Mouse (Mus musculus): Measurements from ENCODE around the gene Ssb. TPM values are rescaled to one million over a fixed set of nuclear protein-coding genes. Genes with fewer than 3 reads are reported as not detected.

Ssb gene
- polyA plus RNA-seq, 1 experiment from 2014 or later = 396 TPM

DNA sequence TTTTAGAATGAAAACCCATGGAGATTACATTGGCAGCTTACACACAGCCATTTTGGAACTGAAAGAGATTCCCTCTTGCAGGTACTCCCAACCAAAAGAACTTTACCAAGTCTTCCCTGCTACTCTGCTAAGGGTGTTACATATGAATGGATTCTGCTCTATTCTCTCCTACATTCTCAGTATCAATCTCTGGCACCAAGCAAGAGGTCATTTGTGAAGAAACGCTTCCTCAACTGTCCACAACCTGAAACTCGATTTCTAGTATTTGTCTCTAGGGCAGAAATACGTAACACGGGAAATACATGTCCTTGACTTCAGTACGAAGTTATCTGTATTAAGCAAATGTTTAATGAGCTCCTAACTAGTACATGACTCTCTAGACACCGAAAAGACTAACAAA, 23.2 kb downstream of the Ssb start:
- Histone ChIP-seq H3K9ac (peak overlapping the region; percentile 87; the same call in 1 of the 2 replicates), H3K27ac (no peak overlapping the region), H3K4me3 (peak overlapping the region; percentile 65), H3K36me3 (peaks cover 7% of the 10 kb centered on the region; the same call in 1 of the 2 replicates), H3K9me3 (no peaks in the 10 kb centered on the region), H3K27me3 (no peaks in the 10 kb centered on the region), H3K4me1 (peaks cover 6% of the 10 kb centered on the region; the same call in 1 of the 2 replicates), H3K4me2 (peak overlapping the region; percentile 62)
- 54% methylated on average over 6 of the region's 6 CpGs for WGBS
- ATAC-seq (ENCODE audit: insufficient number of reproducible peaks, insufficient read depth, low FRiP score, low TSS enrichment, low read depth) = no peak

- Histone ChIP-seq H3K4me3 (peak overlapping the region; percentile 65), H3K4me1 (peaks cover 6% of the 10 kb centered on the region; the same call in 1 of the 2 replicates), H3K4me2 (peak overlapping the region; percentile 62), H3K36me3 (0 out of 2 replicates have a peak, but pooled peaks cover 4% of the 10 kb centered on the region), H3K27me3 (no peaks in the 10 kb centered on the region), H3K9ac (peak overlapping the region; percentile 87), H3K27ac (peak overlapping the region; percentile 87), H3K9me3 (no peaks in the 10 kb centered on the region)
- WGBS = 6% methylated on average over 12 of the region's 12 CpGs
- ATAC-seq (ENCODE audit: insufficient number of reproducible peaks, insufficient read depth, low FRiP score, low TSS enrichment, low read depth) = no peak
Observed at GRCm38 (mm10) chr2:69885050-69885449, 23.7 kb downstream of the Ssb start.

DNA sequence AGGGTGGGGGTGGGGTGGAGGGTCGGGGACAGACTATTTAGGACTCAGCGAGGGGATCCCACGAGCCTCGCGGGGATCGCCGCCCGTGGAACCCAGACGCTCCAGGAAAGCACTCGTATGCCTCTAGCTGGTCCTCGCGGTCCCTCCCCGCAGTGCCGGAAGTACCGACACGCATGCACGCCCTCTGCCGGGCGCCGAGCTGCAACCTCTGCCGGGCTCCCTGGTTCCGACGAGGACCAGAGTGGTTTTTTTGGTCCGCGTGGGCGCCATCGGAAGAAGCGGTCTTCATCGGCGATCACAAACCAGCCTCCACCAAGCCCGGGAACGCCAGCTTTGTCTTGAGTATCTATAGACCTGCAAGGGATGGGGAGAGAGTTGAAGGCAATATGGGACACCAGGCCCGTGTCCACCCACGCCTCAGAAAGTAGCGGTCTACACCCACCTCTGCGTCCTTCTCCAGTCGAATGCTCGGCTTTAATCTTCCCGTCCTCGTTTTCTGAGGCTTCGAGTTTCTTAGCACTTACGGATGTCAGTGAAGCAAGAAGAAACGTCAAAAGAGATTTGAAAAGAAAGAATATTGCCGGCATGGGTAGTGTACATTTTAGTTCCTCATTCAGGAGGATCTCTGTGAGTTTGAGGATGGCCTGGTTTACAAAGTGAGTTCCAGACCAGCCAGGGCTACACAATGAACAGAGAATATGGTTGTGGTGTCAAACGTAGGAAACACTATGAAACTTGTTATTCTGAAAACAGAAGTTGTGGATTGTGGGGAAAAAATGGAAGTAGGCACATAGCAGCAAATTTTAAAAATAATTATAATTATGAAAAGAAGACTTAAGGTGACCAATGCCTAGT, 24.3 kb downstream of the Ssb start, which contains the start of gene Mettl5:
Gene Mettl5 (minus strand): TSS at position 165 of the 855 bp plus-strand sequence.
- peak within 1 kb of the TSS; percentile 62 for H3K4me2 ChIP-seq
- H3K9me3 ChIP-seq = no peaks in the 10 kb centered on the region
- H3K4me3 ChIP-seq = peak within 1 kb of the TSS; percentile 65
- peak within 1 kb of the TSS; percentile 87 for H3K27ac ChIP-seq
- peak within 1 kb of the TSS; percentile 87 for H3K9ac ChIP-seq
- H3K36me3 ChIP-seq = 0 out of 2 replicates have a peak, but pooled peaks cover 4% of the 10 kb centered on the region
- ATAC-seq (ENCODE audit: insufficient number of reproducible peaks, insufficient read depth, low FRiP score, low TSS enrichment, low read depth) = peak; percentile 95
- peaks cover 6% of the 10 kb centered on the region; the same call in 1 of the 2 replicates for H3K4me1 ChIP-seq
- no peaks in the 10 kb centered on the region for H3K27me3 ChIP-seq
- 2% methylated on average over 45 of the region's 45 CpGs for WGBS

DNA sequence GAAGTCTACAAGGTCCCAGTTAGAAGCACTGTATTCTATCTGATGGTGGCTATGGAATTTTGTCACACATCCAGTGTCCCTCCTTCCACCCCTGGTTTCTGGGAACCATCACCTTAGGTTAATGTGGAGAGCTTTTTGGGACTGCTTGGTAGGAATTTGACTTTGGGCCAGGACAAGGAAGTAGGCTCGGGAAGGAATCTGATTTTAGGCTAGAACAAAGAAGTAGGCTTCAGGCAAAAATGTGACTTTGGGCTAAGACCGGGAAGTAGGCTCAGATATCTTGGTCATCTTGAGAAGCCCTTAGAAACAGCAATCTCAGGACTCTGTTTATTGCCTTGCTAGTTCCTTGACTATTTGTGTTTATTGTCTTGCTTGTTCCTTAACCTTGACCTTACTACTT, 27.6 kb downstream of the Ssb start:
- Histone ChIP-seq H3K4me2 (no peak overlapping the region), H3K36me3 (no peaks in the 10 kb centered on the region), H3K4me1 (peaks cover 6% of the 10 kb centered on the region; the same call in 1 of the 2 replicates), H3K4me3 (no peak overlapping the region), H3K27ac (no peak overlapping the region), H3K9ac (no peak overlapping the region), H3K27me3 (no peaks in the 10 kb centered on the region), H3K9me3 (no peaks in the 10 kb centered on the region)
- ATAC-seq (ENCODE audit: insufficient number of reproducible peaks, insufficient read depth, low FRiP score, low TSS enrichment, low read depth) = no peak
- WGBS = 71% methylated on average over 2 of the region's 2 CpGs

GRCm38 (mm10) chr2:69890843-69891242, 29.5 kb downstream of the Ssb start:
- Histone ChIP-seq H3K4me3 (no peak overlapping the region), H3K4me2 (no peak overlapping the region), H3K36me3 (no peaks in the 10 kb centered on the region), H3K9ac (no peak overlapping the region), H3K27ac (no peak overlapping the region), H3K27me3 (no peaks in the 10 kb centered on the region), H3K4me1 (no peaks in the 10 kb centered on the region), H3K9me3 (no peaks in the 10 kb centered on the region)
- 61% methylated on average over 7 of the region's 7 CpGs for WGBS
- ATAC-seq (ENCODE audit: insufficient number of reproducible peaks, insufficient read depth, low FRiP score, low TSS enrichment, low read depth) = no peak

- WGBS = 83% methylated on average over 1 of the region's 1 CpGs
- no peaks in the 10 kb centered on the region for H3K9me3 ChIP-seq
- H3K4me2 ChIP-seq = no peak overlapping the region
- no peaks in the 10 kb centered on the region for H3K36me3 ChIP-seq
- no peak overlapping the region for H3K9ac ChIP-seq
- no peak overlapping the region for H3K4me3 ChIP-seq
- H3K27me3 ChIP-seq = no peaks in the 10 kb centered on the region
- no peak for ATAC-seq (ENCODE audit: insufficient number of reproducible peaks, insufficient read depth, low FRiP score, low TSS enrichment, low read depth)
- H3K27ac ChIP-seq = no peak overlapping the region
- H3K4me1 ChIP-seq = peaks cover 1% of the 10 kb centered on the region; the same call in 1 of the 2 replicates
Observed at GRCm38 (mm10) chr2:69893145-69893544, 31.8 kb downstream of the Ssb start.

DNA sequence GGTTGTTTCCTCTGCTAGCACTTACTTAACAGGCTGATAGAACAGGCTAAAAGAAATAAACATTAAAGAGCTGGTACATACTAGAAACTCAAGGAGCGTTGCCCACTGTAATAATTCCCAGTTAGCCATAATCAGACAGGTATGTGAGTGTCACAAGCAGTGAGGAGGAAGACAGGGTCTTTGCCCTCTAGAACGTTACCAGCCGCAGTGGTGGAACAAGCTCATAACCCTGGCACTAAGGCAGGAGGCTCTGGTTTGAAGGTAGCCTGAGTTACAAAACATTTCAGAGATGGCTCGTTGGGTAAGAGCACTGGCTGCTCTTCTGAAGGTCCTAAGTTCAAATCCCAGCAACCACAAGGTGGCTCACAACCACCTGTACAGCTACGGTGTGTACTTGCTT, 32.5 kb downstream of the Ssb start:
- Histone ChIP-seq H3K4me3 (no peak overlapping the region), H3K36me3 (no peaks in the 10 kb centered on the region), H3K27me3 (no peaks in the 10 kb centered on the region), H3K9me3 (no peaks in the 10 kb centered on the region), H3K4me2 (no peak overlapping the region), H3K4me1 (peaks cover 9% of the 10 kb centered on the region), H3K27ac (no peak overlapping the region), H3K9ac (no peak overlapping the region)
- ATAC-seq (ENCODE audit: insufficient number of reproducible peaks, insufficient read depth, low FRiP score, low TSS enrichment, low read depth) = no peak
- WGBS = 79% methylated on average over 5 of the region's 5 CpGs

DNA sequence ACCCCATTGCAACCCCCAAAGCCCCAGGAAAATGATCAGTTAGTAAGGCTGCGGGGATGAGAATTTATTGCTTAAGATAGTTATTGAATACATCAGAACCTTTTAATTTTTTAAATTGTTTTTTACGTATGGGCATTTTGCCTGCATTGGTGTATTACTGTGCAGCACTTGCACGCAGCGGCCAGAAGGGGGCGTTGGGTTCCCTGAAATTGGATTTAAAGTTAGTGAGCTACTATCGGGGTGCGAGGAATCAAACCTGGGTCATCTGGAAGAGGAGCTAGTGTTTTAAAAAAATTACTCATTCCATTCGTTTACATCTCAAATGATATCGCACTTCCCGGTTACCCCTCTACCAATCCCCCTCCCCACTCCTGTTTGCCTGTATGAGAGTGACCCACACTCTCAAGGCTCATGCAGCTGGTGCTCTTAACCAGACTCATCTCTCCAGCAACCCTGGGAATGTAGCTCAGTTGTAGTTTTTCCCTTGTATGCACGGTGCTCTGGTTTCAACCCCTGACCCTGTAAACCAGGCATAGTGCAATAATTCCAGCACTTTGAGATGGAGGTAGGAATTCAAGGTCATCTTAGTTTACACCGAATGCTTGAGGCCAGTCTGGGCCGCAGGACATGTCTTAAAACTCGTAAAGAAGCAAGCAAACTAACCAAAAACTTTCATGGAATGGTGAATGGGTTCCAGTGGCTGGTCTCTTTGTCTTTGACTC, 34.3 kb downstream of the Ssb start:
- Histone ChIP-seq H3K9ac (no peak overlapping the region), H3K27me3 (no peaks in the 10 kb centered on the region), H3K4me3 (no peak overlapping the region), H3K27ac (no peak overlapping the region), H3K4me1 (peaks cover 17% of the 10 kb centered on the region), H3K9me3 (no peaks in the 10 kb centered on the region), H3K4me2 (no peak overlapping the region), H3K36me3 (no peaks in the 10 kb centered on the region)
- ATAC-seq (ENCODE audit: insufficient number of reproducible peaks, insufficient read depth, low FRiP score, low TSS enrichment, low read depth) = no peak
- 62% methylated on average over 14 of the region's 14 CpGs for WGBS

DNA sequence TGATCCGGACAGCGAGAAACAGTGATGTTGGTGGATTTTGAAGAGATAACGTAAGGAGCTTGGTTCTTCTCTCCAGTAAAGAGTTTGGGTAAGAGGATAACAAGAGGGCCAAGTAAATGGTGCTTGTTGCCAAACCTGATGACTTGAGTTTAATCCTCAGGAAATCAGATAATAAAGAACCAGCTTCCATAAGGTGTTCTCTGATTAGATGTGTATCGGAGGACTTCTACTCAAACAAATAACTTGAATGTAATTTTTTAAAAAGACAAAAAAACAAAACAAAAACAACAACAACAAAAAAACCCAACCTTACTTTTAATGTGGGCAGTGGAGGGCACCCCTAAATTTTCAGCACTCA, 34.8 kb downstream of the Ssb start:
- H3K27me3 ChIP-seq = no peaks in the 10 kb centered on the region
- peaks cover 17% of the 10 kb centered on the region for H3K4me1 ChIP-seq
- H3K4me3 ChIP-seq = no peak overlapping the region
- no peaks in the 10 kb centered on the region for H3K9me3 ChIP-seq
- ATAC-seq (ENCODE audit: insufficient number of reproducible peaks, insufficient read depth, low FRiP score, low TSS enrichment, low read depth) = no peak
- H3K9ac ChIP-seq = no peak overlapping the region
- H3K27ac ChIP-seq = no peak overlapping the region
- no peak overlapping the region for H3K4me2 ChIP-seq
- WGBS = 93% methylated on average over 4 of the region's 4 CpGs
- peaks cover 4% of the 10 kb centered on the region; the same call in 1 of the 2 replicates for H3K36me3 ChIP-seq

DNA sequence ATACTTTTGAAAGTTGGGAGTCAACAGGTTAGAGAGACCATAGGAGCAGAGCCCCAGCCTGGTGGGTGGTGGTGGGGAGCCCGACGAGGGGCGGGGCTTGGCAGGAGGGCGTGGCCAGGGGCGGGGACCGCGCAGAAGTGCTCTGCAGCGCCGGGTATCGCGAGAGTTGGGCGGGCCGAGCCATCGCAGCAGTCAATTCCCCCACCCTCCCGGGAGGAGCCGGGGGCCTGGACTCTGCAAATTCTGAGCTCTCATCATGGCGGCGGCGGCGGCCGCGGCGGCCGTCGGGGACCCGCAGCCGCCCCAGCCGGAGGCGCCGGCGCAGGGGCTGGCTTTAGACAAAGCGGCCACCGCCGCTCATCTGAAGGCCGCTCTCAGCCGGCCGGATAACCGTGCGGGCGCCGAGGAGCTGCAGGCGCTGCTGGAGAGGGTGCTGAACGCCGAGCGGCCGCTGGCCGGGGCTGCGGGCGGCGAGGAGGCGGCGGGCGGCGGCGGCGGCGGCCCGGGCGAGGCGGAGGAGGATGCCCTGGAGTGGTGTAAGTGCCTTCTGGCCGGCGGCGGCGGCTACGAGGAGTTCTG, 35.8 kb downstream of the Ssb start, which contains the start of gene Ubr3:
Gene Ubr3 (plus strand): TSS at position 208 of the 579 bp plus-strand sequence.
- Histone ChIP-seq H3K4me1 (peaks cover 17% of the 10 kb centered on the region), H3K27me3 (no peaks in the 10 kb centered on the region), H3K4me2 (peak within 1 kb of the TSS; percentile 95), H3K4me3 (peak within 1 kb of the TSS; percentile 99), H3K27ac (peak within 1 kb of the TSS; percentile 93), H3K36me3 (peaks cover 12% of the 10 kb centered on the region; the same call in 1 of the 2 replicates), H3K9me3 (no peaks in the 10 kb centered on the region), H3K9ac (peak within 1 kb of the TSS; percentile 100)
- under 1% methylated on average over 65 of the region's 65 CpGs for WGBS
- peak; percentile 97 for ATAC-seq (ENCODE audit: insufficient number of reproducible peaks, insufficient read depth, low FRiP score, low TSS enrichment, low read depth)

All from embryonic facial prominence, embryonic 13.5 days (tissue).